Mouse (Mus musculus) cerebellum, postnatal 36 days (tissue): ENCODE measurements around the gene Tcf25.
"Not testable (repeated sequence)": the region's sequence is repeated elsewhere in the genome, so short reads cannot be mapped to it uniquely, and the experiment has no call there.

Experiments used
- DNase-seq, 2 experiments: peaks; one replicate each; pipeline ENCODE4 v3.0.0; 2021 to 2022; ENCODE audit warnings: mixed read lengths in 2 of 2

Gene Tcf25

GRCm38 (mm10) chr8:123411781-123412327, 38.3 kb downstream of the Tcf25 start:
- peak in 1 of 2 experiments; percentile 31 for DNase-seq

- peak; percentile 43 to 55 for DNase-seq
Measured at GRCm38 (mm10) chr8:123412560-123413170, 39.1 kb downstream of the Tcf25 start.

- DNase-seq, result no peak
Measured at GRCm38 (mm10) chr8:123414255-123414654, 40.7 kb downstream of the Tcf25 start.

- DNase-seq, result not testable (repeated sequence)
Measured at GRCm38 (mm10) chr8:123414997-123415696, 41.6 kb downstream of the Tcf25 start.

GRCm38 (mm10) chr8:123415967-123416943, 42.7 kb downstream of the Tcf25 start:
- no peak for DNase-seq

- no peak for DNase-seq
Measured at GRCm38 (mm10) chr8:123416944-123417555, 43.5 kb downstream of the Tcf25 start.

- DNase-seq, result no peak
Measured at GRCm38 (mm10) chr8:123419711-123420110, 46.2 kb downstream of the Tcf25 start.

- no peak for DNase-seq
Measured at GRCm38 (mm10) chr8:123420525-123421281, 47.1 kb downstream of the Tcf25 start.

DNA sequence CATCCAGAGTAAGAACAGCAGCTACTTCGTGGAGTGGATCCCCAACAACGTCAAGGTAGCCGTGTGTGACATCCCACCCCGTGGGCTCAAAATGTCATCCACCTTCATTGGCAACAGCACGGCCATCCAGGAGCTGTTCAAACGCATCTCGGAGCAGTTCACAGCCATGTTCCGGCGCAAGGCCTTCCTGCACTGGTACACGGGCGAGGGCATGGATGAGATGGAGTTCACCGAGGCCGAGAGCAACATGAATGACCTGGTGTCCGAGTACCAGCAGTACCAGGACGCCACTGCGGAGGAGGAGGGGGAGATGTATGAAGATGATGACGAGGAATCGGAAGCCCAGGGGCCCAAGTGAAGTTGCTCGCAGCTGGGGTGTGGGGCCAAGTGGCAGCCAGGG, 47.8 kb downstream of the Tcf25 start:
- DNase-seq, result no peak

DNA sequence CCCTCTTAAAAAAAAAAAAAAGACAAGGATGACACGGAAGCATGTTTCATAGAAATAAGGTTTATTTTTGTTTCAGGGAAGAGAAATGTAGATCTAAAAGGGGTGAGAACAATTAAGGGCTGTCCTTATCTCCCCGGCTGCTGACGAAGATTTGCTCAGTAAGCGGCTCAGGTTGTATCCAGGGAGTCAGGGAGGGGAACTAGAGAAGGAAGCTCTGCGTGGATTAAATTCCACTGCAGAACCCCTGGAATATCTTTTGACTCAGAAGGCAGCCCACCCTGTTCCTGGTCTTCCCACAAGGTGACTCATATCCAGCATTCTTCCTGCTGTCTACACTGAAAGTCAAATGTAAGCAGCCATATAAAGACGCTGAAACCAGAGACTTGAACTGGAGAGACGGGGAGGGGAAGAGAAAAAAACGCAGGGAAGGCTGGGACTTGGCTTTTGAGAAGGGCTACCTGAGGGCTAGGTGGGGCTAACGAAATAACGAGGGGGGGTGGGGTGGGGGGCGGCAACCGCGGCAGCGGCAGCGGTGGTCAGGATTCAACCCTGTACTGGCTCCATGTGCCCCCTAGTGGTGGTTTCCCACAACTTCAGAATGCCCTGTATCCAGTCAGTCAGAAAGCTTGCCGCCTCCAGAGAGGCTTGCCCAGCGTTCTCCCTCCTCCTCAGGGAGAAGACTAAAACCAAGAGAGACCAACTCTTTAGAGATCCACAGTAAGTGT, 48.7 kb downstream of the Tcf25 start:
- peak; percentile 79 to 83 for DNase-seq

- no peak for DNase-seq
Measured at GRCm38 (mm10) chr8:123422781-123423159, 49.2 kb downstream of the Tcf25 start.

GRCm38 (mm10) chr8:123423441-123423840, 49.9 kb downstream of the Tcf25 start, which contains the start of gene Def8:
Gene Def8, plus strand, starts transcription at chr8:123423527.
- no peak for DNase-seq

GRCm38 (mm10) chr8:123426511-123427509, 53.3 kb downstream of the Tcf25 start:
- DNase-seq, result no peak

DNA sequence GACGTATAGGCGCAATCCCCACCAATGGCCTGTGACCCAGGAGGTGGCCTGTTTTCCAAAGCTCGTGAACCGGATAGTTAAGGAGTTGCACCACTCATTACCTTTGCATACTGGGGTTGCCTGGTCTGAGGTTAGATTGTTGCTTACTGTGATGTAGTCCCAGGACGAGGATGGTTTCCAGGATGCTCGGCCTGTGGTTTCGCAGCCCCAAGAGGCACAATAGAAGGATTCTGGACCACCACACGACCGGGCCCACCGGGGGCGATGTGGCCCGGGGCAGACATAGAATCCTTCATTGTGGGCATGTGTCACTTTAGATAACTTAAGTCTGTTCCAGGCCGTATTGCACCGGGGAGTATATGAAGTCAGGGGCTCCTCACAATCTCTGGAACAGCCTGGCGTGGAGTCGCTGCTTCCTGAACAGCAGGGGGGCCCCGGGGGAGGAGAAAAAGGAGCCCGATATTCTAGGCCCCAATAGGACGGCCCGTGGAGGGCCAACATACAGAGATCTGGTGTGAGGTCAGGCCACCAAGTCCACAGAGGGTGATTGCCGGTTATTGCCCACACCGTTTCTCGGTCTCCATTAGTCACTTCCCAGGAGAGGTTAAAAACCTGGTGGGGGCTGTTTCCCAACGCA, 54.2 kb downstream of the Tcf25 start:
- DNase-seq, result no peak

DNA sequence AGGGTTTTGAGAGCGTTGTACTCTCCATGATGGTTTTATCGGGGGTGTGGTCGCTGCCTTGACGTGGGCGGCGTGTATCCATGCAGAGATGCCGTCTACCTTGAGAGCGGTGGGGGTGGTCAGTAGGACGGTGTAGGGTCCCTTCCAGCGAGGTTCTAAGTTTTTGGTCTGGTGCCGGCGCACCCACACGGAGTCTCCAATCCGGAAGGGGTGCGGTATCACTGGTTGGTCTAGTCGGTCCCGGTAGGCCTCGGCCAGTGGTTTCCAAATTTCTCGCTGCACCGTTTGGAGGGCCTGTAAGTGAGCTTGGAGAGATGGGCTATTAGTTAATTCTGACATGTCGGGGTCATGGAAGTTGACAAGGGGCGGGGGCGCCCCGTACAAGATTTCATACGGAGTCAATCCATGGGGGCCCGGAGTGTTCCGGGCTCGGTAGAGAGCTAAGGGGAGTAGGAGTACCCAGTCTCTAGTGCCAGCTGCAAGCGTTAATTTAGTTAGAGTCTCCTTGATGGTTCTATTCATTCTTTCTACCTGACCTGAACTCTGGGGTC, 54.9 kb downstream of the Tcf25 start:
- DNase-seq, result no peak

DNA sequence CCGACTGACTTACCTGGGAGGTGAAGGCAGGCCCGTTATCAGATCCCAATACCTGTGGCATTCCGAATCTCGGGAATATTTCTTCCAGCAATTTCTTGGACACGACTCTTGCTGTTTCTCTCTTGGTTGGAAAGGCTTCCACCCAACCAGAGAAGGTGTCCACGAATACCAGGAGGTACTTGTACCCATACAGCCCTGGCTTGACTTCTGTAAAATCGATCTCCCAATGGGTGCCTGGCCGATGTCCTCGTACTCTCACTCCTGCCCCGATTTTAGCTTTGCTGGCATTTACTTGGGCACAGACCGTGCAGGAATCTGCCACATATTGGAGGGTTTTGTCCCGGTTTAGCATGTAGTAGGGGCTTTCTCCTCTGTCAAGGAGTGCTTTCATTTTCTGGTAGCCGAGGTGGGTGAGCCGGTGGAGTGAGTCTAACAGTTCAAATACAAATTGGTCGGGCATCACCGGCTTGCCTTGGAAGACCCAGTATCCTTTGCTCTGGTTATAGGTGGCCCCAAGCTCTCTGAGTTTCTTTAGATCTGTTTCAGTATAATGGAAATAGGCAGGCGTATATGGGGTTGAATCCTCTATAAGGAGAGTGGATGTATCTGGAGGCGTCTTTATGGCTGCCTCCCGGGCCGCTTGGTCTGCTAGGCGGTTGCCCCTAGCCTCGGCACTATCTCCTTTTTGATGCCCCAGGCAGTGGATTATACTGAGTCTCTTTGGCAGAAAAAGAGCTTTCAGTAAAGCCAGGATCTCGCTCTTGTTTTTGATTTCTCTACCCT, 55.6 kb downstream of the Tcf25 start:
- no peak for DNase-seq

DNA sequence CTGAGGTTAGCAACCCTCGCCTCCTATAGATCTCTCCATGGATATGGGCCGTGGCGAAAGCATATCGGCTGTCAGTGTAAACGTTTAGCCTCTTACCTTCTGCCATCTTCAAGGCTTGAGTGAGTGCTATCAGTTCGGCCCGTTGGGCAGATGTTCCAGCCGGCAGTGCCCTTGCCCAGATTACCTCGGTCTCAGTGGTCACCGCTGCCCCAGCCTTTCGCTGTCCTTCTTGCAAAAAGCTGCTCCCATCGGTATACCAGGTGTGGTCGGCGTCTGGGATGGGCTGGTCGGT, 56.1 kb downstream of the Tcf25 start:
- not testable (repeated sequence) for DNase-seq

GRCm38 (mm10) chr8:123430936-123431335, 57.4 kb downstream of the Tcf25 start:
- not testable (repeated sequence) for DNase-seq
